Mouse (Mus musculus): ENCODE results near the gene Xiap.

The Xiap gene

DNA sequence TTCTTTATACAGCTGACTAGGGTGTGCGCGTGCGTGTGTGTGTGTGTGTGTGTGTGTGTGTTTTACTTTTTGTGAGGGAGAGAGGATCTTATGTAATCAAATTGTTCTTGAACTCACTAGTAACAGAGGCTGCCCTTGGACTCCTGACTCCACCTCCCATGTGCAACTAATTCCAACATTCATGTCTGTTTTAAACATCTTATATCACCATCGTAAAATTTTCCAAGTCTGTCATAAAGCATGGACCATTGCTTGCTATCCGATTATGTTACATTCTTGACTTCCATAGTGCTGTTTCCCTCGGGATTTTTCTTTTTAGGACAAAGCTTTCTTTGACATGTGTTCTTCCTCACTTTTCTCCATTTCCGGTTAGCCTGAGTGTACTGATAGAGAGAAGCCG, 28.3 kb downstream of the Xiap start:
- no peak for DNase-seq (ENCODE audit: low spot score)

DNA sequence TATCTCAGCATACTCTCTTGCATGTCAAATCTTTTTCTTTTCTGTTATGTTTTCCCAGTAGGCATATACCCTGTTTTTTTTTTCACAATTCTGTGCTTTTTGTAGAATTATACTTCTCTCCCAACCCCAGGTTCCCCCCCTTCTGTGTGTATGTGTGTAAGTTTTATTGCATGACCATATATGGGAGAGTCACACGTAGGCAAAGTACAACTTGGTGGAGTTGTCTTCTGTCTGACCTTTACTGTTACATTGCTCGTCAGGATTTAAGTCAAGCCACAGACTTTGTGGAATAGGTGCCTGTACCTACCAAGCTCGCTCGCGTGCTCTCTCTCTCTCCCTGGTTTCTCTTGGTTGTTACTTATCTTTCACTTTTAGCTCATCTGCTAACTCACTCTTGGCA, 28.7 kb downstream of the Xiap start:
- no peak for DNase-seq (ENCODE audit: low spot score)

DNA sequence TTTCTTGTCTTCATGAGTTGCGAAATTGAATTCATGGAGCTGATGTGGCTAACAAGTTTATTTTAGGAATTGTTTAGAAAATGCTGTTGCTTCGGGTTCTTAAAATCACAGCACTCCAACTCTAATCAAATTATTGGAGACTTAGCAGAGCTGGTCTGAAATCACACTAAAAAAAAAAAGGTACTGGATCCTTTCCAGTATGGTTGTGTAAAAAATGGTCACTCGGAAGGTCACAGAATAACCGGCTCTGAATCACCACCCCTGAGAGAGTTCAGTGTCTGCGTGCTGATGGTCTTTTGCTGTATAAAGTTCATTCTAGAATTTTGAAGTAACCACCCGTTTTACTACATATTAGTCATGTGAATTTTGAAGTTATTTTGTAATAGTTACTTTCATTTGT, 47.7 kb downstream of the Xiap start:
- no peak for DNase-seq (ENCODE audit: low spot score)

DNA sequence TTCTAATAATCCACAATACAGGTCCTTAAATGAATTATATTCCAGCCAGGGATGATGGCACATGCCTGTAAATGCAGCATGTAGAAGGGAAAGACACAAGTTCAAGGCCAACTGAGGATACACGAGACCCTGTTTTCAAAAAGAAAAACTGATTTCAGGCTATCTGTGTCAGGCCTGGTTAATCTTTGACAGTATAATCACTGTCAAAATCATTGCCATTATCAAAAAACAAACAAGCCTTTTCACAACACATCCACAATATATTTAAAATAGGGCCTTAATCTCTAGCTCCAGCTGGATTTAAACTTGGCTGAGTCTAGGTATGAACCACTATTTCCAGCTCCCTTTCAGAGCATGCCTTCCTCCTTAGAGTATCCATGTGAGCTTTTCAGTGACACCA, 51.1 kb downstream of the Xiap start:
- no peak for DNase-seq (ENCODE audit: low spot score)

DNA sequence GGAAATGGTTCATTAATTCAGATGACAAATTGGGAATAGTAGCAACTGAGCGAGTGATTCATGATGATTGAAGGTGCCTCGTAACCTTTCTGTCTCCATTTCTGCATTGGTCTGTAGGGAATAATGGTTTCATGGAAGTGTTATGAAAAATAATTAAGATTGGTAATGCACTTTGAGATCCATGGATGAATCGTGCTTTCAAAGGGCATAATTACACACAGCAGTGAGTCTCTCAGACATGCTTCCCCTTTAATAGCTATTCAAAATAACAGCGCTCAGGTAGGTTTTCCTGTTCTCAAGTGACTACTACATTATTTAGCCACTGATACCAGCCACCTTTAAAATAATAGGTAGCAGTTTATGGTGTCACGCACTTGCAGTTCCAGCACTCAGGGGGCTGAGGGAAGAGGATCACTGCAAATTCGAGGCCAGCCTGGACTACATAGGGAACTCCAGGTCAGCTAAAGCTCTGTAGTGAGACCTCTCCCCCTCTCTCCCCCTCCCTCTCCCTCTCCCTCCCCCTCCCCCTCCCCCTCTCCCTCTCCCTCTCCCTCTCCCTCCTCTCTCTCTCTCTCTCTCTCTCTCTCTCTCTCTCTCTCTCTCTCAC, 60.1 kb downstream of the Xiap start:
- no peak for DNase-seq (ENCODE audit: low spot score)

DNA sequence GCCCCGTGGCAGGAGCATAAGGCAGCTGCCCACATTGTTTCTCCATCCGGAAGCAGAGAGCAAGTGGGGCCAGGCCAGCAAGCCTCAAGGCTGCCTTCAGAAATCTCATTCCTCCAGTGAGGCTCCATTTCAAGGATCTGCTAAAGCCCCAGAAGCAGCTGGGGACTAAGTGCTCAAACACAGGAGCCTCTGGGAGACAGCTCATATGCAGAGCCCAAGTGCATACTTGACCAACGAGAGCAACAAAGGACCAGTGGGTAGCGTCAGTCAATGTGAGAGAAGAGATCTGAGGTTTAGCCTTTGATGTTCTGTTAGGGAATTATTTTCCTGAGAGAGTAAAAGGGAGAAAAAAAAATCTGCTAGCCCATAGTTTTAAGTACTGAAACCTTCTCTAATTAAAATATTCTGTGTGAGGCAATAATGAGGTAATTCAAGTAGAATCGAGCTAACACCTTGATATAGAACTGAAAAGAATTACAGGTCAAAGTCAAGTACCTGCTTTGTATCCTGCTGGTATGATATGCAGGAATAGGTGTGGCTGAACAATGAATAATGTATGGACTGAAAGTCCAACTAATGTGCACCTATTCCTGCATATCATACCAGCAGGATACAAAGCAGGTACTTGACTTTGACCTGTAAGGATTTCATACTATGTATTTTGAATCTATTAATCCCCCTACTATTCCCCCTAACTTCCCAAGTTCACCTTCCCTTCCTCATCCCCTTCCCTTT, 65.7 kb downstream of the Xiap start:
- no peak for DNase-seq (ENCODE audit: low spot score)

DNA sequence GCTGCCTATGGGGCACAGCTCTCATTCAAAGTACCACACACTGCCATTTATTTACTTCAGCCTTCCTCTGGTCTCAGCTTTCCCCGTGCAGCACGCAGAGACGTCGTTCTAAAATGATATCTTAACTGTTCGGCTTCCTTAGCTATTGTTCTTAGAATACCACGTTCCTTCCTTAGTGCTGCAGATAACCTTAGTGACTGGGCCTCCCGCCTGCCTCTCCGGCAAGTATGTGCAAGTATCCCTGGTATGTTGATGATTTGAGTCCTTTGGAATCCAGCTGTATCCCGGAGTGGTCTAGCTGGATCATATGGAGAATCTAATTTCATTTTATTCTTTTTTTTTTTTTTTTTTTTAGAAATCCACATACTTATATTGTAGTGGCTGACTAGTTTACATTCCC, 80.4 kb downstream of the Xiap start:
- no peak for DNase-seq (ENCODE audit: low spot score)

DNA sequence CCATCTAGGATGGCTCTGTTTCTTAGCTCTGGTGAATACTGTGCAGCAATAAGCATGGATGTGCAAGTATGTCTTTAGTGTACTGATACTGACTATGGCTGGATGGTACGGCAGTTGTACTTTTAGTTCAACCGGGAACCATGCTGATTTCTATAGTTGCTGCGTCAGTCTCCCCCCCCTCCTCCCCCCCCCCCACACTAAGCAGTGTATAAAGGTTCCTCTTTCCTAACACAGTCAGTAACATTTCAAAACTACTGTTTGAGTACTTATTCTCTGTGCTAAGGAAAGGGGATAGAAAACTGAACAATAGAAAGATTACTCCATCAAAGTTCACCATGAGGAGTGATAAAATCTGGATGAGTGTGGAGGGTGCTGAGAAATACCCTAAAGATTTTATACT, 83.1 kb downstream of the Xiap start:
- DNase-seq (ENCODE audit: low spot score) = no peak

DNA sequence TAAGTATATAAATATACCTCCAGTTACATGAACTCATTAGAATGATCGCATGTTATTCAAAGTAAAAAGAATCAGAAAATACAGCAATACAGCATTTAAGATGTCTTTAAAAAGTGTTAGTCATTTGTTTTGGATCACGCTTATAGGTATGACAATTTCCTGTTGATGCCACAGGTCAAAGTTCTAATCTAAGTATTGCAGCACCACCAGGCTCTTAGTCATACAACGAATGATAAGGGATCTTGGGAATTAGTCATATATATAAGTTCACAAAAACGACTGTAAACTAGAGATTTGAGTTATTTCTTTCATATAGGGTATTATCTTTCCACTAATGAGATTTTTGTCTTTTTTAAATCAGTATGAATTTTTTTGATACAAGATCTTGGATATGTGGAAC, 84.5 kb downstream of the Xiap start:
- DNase-seq (ENCODE audit: low spot score) = no peak

DNA sequence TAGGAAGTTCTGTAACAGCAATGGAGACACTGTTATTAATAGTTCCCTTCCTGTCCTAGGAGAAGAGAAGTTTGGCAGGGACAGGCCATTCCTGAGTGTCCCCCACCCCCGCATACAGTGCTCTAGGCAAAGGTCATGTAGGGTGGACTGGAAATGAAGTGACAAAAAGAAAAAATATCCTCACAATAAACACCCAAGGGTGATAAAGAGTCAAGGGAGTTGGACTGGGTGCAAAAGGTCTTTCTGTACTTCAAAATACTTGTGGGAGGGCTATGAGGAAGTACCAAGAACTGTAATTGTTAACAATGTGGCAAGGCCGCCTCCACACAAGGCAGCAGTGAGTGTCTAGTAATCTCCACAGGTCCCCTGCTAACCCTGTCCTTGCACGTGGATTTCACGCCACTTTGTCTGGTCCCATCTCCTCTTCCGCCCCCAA, 88.6 kb downstream of the Xiap start:
- DNase-seq (ENCODE audit: low spot score) = no peak

DNA sequence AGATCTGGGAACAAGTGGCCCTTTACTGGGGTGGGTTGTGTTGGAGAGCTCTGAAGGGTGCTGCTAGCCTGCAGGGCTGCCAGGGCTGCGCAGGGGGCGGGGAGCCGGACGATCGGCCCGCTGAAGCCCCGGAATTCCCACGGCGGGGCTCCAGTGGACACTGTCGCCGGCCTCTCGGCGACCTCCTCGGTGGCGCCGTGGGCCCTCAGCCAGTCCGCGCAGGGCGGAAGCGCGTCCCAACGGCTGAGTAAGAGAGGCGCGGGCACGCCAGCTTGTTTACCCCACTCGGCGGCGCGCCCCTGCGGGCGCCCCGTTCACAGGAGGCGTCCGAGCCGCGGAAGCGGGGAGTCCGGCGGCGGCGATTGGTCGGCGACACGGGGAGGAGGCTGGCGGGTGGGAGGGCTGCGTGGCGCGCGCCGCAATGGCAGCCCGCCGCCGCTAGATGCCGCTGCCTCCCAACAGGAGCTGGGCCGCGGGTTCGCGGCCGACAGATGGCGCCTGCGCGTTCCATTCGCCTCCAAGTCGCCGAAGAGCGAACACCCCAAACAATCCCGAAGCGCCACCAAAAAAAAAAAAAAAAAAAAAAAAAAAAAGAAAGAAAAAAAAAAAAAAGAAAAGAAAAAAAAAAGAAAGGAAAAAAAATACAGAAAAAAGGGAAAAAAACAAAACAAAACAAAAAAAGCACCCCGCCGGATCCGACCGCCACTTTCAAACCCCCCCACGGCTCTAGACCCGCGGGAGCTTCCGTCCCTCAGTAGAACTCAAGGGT, 89.5 kb downstream of the Xiap start, which contains the start of gene Stag2:
TSS of gene Stag2 (plus strand) at position 530 of the 769 bp plus-strand sequence.
- DNase-seq (ENCODE audit: low spot score) = no peak

DNA sequence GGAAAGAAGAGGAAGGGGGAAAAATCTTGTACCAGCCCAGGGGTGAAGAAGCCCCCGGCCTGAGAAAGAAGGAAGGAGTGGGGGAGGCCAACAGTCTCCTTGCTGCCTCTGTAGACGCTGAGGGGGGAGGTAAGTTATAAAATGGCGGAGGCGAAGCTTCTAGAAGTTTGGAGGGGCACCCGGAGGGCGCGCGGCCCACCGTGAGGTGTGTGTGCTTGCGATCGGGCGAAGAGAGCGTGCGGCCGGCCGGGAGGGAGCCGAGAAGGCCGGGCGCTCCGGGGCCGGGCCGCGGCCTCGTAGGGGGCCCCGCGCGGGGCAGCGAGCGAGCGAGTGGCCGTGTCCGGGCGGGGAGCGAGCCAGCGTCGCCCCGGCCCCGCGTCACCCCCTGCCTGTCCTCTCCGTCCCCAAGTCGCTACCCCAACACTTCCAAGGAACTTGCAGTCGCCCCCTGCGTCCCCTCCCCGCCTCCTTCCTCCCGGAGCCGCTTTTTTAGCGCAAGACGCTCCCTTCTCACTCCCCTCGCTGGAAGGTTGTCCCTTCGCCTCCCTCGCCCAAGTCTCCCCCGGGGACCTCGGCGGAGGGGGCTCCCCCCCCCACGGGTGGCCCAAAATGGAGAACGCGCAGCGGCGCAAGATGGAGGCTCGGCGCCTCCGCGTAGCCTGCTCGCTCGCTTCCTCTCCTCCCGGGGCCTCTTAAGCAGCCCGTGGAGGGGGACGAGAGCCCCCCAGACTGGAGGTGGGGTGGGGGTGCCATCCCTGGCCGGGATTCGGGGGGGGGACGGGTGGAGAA, 90.3 kb downstream of the Xiap start:
- no peak for DNase-seq (ENCODE audit: low spot score)

DNA sequence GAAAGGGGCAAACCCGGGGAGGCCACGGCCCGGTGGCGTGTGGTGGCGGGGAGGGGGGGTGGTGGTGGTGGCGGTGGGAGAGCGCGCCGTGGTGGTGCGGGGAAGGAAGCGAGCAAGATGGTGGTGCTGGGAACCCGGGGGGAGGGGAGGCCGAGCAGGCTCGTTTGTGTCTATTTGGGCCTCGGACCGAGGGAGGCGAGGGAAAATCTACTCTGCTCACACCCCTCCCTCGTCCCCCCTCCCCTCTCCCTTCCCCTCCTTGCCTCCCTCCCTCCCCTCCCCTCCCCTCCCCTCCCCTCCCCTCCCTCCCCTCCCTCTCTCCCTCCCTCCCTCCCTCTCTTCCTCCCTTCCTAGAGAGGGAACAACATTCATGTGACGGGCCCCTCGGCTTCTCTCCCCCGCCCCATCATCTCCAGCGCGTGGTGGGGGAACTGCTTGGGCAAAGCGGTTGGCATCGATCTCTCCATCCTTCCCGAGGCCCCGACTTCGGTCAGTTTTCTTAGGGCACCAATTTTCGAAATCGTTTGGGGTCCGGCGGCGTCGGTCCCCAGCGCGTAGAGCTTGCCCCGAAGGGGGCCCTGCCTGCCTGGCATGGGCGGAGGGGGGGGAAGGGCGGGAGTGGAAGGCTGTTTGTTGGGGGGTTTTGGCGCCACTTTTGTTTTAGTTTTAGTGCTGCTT, 91.0 kb downstream of the Xiap start:
- no peak for DNase-seq (ENCODE audit: low spot score)

DNA sequence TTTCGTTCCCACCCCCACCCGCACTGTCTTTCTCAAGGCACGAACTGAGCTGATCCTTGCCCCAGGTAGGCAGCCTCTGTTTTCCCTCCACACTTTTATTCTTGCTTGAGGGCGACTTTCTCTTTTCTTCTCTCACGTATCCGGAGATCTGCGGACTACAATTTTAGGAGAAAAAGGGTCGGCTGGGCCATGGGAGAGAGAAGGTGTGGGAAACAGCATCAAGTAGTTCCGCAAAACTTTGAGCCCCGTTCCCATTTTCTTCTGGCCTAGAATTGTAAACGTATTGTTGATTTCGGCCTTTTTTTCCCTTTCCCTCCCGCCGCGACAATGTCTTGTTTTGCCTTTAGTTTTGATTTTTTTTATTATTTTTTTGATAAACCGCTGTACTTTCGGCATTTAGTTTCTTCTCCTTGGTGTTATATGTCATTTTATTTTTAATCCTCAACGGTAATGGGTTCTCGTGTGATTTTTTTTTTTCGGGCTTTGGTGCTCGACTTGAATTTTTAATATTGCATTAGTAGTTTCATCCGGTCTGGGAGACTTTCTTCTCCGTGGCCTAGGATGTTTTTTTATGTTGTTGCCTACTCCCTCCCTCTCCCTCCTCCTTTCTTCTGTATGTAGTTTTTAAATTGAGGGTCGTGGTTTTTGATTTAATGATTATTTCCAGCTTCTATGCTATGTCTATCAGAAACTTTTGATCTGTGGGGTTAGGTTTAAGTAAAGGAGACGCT, 91.7 kb downstream of the Xiap start:
- no peak for DNase-seq (ENCODE audit: low spot score)

DNA sequence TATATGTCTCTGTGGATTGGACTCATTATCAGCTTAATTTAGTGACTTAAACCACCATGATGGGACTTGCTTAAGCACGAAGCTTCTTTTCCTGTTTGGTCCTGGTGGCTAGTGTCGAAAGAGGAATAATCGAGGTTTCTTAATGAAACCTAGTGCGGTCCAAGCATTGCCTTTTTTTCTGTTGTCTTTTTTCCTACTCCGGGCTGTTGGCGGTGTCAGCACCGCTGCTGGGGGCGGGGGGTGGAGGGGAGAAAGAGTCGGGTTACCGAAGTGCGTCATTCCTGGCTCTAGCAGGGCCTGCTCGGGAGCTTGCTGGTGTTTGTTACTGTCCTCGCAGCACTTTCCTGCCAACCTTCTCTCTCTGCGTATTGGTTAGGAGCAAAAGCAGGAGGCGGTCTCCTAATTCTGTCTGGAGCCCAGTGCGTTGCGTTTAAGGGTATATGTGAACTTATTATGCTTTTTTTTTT, 92.5 kb downstream of the Xiap start:
- no peak for DNase-seq (ENCODE audit: low spot score)

DNA sequence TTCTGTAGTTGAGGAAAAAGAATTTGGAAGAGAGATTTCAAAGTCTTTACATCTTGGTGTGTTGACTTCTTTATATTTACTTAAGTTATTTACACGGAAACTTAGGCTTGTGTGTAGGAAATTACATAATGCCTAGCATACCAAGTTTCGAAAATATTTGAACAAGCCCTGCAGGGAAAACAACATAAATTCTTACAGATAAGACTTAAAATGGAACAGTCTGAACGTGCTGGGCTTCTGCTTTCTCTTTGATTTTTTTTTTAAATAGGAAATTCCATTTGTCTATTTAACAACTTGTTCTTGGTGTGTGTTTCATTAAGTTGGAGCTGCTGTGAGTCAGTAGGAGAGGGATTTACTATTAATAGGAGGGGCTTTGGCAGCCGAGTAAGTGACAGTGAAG, 93.6 kb downstream of the Xiap start:
- no peak for DNase-seq (ENCODE audit: low spot score)

Measured in layer of hippocampus, adult 9-10 months (tissue).